Mouse (Mus musculus) lung, adult 2 months (tissue): ENCODE results near the gene Flrt1.

Experiments
- CTCF ChIP-seq: fragments of 200-500 bp; IDR thresholded peaks from 2 replicates; pipeline ENCODE4 v1.5.1; 2011; ENCODE audit warnings: mild to moderate bottlenecking, low read length, control low read depth; ENCODE audit not compliant: insufficient read depth
- POLR2A ChIP-seq: fragments of 200-500 bp; IDR thresholded peaks from 2 replicates; pipeline ENCODE4 v1.6.1; 2011; ENCODE audit warnings: low read depth, mild to moderate bottlenecking, control low read depth, low read length, borderline replicate concordance; ENCODE audit errors: extremely low read depth

- TF ChIP-seq CTCF, result no peak
- no peak for TF ChIP-seq POLR2A
These were observed 50.4 kb downstream of the Flrt1 start for GRCm38 (mm10) chr19:7055173-7055572.
